Mouse (Mus musculus) brain, embryonic 14.5 days (tissue): Measurements from ENCODE around the gene Atf2.

ENCODE experiments used
- CTCF ChIP-seq: fragments of 200-500 bp; IDR thresholded peaks from 2 replicates; pipeline ENCODE4 v1.5.1; 2012; ENCODE audit warnings: inconsistent platforms, mild to moderate bottlenecking, moderate library complexity, borderline replicate concordance; ENCODE audit not compliant: insufficient read depth, insufficient read length; ENCODE audit errors: extremely low read depth
- POLR2A ChIP-seq: fragments of 200-500 bp; IDR thresholded peaks from 2 replicates; pipeline ENCODE4 v1.6.1; 2012; ENCODE audit warnings: mild to moderate bottlenecking, inconsistent platforms, borderline replicate concordance; ENCODE audit not compliant: poor library complexity, insufficient read depth, insufficient read length, severe bottlenecking; ENCODE audit errors: extremely low read depth

DNA sequence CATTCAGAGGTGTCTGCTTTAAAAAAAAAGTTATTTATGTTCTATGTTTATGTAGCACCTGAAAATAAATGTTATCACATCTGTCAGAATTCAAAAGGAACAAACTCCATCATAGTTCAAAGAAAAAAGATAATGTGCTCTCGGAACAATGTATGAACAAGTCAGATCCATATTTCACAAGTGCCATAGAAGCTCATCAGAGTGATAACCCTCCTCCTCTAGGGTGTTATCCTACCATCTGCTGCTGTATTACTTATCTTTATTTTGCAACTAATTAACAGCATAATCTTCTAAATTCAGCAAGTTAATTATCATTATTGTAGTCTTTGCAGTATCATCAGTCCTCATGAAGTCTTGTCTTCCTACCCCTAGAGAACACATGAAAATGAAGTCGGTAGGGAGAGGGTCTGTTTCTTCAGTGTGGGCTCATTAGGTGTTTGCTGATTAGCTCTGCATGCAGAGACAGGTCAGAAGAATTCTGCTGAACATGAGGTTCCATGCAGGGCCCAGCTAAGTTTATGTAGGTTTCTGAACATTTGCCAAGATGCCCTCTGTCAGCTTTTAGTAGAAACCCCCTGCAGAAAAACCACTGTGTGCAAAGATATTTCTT is 57.9 kb downstream of the Atf2 start:
- no peak for TF ChIP-seq CTCF
- no peak for TF ChIP-seq POLR2A
